Mouse (Mus musculus) liver, adult 2 months (tissue): ENCODE measurements around the gene Creb3. TPM values are rescaled to one million over a fixed set of nuclear protein-coding genes. Genes with fewer than 3 reads are reported as not detected.

ENCODE experiments used
- DNase-seq: peaks from one replicate; pipeline ENCODE4 v3.0.0-alpha.2; 2011; ENCODE audit warnings: low read depth, low spot score; ENCODE audit errors: extremely low read depth
- H3K27ac ChIP-seq: fragments of 200-500 bp; replicated peaks from 2 replicates; pipeline ENCODE4 v1.5.1; 2012; ENCODE audit warnings: low read depth, mild to moderate bottlenecking, control low read depth, inconsistent platforms, low read length; ENCODE audit not compliant: insufficient read depth
- H3K27me3 ChIP-seq: fragments of 200-500 bp; 2 replicates; pipeline ENCODE4 v1.6.1; 2012; ENCODE audit warnings: mild to moderate bottlenecking, moderate library complexity, low read length, inconsistent platforms; ENCODE audit not compliant: control insufficient read depth, insufficient read depth
- H3K36me3 ChIP-seq: fragments of 200-500 bp; 2 replicates; pipeline ENCODE4 v1.6.1; 2012; ENCODE audit warnings: low read length, inconsistent platforms; ENCODE audit not compliant: control insufficient read depth, insufficient read depth
- H3K4me1 ChIP-seq: fragments of 200-500 bp; 2 replicates; pipeline ENCODE4 v1.6.1; 2011; ENCODE audit warnings: low read length; ENCODE audit not compliant: control insufficient read depth, insufficient read depth
- H3K4me3 ChIP-seq: fragments of 200-500 bp; 2 replicates; pipeline ENCODE4 v1.5.1; 2011; ENCODE audit warnings: low read depth, mild to moderate bottlenecking, control low read depth, low read length, moderate library complexity; ENCODE audit not compliant: insufficient read depth
- H3K79me2 ChIP-seq: fragments of 200-500 bp; 2 replicates; pipeline ENCODE4 v1.6.1; 2012; ENCODE audit warnings: inconsistent platforms, mild to moderate bottlenecking, low read length, moderate library complexity; ENCODE audit not compliant: control insufficient read depth, insufficient read depth
- H3K9ac ChIP-seq: fragments of 200-500 bp; 2 replicates; pipeline ENCODE4 v1.6.1; 2012; ENCODE audit warnings: low read depth, mild to moderate bottlenecking, control low read depth, inconsistent platforms, low read length
- CTCF ChIP-seq: fragments of 200-500 bp; IDR thresholded peaks from 2 replicates; pipeline ENCODE4 v1.5.1; 2011; ENCODE audit warnings: low read depth, low read length, control low read depth
- POLR2A ChIP-seq: fragments of 200-500 bp; IDR thresholded peaks from 2 replicates; pipeline ENCODE4 v1.6.1; 2011; ENCODE audit warnings: low read length, control low read depth; ENCODE audit not compliant: insufficient read depth; ENCODE audit errors: extremely low read depth
- WGBS: fragments of 180-500 bp; shearing (Covaris S2); methylation state at CpG from one replicate; pipeline ENCODE4 v1.1.7; 2018; 5-methylcytosine and 5-hydroxymethylcytosine counted together
- polyA plus RNA-seq: library from polyadenylated mRNA; depleted of rRNA; stranded (reverse); fragments of >200 nt; gene quantifications from 2 replicates; pipeline ENCODE4 v1.2.3, GENCODE M21; 2012; rRNA removed
- total RNA-seq: library from RNA; depleted of rRNA; stranded (reverse); fragments of >200 nt; gene quantifications from 2 replicates; pipeline ENCODE4 v1.2.3, GENCODE M21; 2014; rRNA removed

Gene Creb3
- total and polyA plus RNA-seq, 2 experiments, result 41.1 to 62.0 TPM

DNA sequence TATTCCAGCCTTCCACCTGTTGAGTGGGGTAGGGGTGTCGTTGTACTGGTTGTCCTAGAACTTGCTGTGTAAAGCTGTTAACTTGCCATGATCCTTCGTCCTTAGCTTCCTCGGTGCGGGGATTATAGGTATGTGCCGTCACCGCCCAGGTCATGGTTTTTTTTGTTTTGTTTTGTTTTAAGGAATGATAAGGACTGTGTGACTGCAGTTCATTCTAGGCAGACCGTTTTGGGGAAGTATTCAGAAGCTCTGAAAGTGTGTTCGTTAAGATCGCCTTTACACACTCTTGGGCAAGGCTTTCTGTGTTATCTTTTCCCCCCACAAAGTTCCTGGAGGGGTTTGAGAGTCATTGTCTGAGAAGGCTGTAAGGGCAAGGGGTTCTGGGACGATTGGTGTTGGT is 50.4 kb downstream of the Creb3 start:
- Histone ChIP-seq H3K27ac (no peak overlapping the region), H3K9ac (no peak overlapping the region), H3K27me3 (no peaks in the 10 kb centered on the region), H3K4me1 (no peaks in the 10 kb centered on the region), H3K79me2 (no peaks in the 10 kb centered on the region), H3K36me3 (no peaks in the 10 kb centered on the region), H3K4me3 (no peak overlapping the region)
- TF ChIP-seq CTCF (no peak), POLR2A (no peak)
- WGBS, result 64% methylated on average over 10 of the region's 10 CpGs
- no peak for DNase-seq

DNA sequence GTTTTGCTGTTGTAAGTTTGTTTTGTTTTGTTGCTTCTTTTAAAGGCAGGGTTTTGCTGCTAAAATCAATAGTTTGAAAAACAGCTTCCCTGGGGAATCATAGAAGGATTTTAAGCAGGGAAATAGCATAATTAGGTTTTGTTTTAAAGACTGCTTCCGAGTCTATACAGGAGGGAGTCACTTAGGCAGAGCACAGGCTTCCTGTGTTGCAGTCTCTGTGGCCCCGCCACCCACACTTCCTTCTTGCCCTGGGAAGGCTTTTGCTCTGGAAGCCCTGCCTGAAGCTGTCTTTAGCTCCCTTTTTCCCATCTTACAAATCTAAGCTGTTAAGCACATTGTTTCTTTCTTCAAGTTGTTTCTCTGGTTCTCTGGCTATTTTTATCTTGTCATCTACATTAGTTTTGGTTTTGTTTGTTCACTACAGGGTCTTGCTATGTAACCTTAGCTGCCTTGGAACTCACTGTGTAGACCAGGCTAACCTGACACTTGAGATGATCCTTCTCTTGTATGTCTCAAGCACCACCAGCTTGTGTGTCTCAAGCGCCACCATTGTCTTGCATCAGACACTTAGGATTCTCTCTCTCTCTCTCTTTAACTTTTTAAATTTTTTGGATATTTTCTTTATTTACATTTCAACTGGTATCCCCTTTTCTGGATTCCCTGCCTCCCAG is 51.1 kb downstream of the Creb3 start:
- Histone ChIP-seq H3K4me3 (no peak overlapping the region), H3K9ac (no peak overlapping the region), H3K27ac (no peak overlapping the region), H3K27me3 (no peaks in the 10 kb centered on the region), H3K36me3 (no peaks in the 10 kb centered on the region), H3K4me1 (no peaks in the 10 kb centered on the region), H3K79me2 (no peaks in the 10 kb centered on the region)
- TF ChIP-seq CTCF, result no peak
- no peak for TF ChIP-seq POLR2A
- 63% methylated on average over 3 of the region's 3 CpGs for WGBS
- no peak for DNase-seq

Other genes with a start within 250 kb of the Creb3 start
- gene Rusc2, start 180.4 kb upstream of the Creb3 start, total RNA-seq, result 14.2 and 15.9 TPM in 2 replicates
- 17.2 and 17.5 TPM in 2 replicates for gene Rusc2, start 180.4 kb upstream of the Creb3 start, polyA plus RNA-seq
- not detected in 2 replicates for gene Fam166b, start 133.2 kb upstream of the Creb3 start, total RNA-seq
- not detected in 2 replicates for gene Fam166b, start 133.2 kb upstream of the Creb3 start, polyA plus RNA-seq
- 3.0 and 3.2 TPM in 2 replicates for gene Tesk1, start 120.4 kb upstream of the Creb3 start, total RNA-seq
- gene Tesk1, start 120.4 kb upstream of the Creb3 start, polyA plus RNA-seq, result 25.0 and 28.3 TPM in 2 replicates
- 2.8 and 3.6 TPM in 2 replicates for gene Cd72, start 107.7 kb upstream of the Creb3 start, total RNA-seq
- 1.3 and 4.9 TPM in 2 replicates for gene Cd72, start 107.7 kb upstream of the Creb3 start, polyA plus RNA-seq
- gene Sit1, start 78.6 kb upstream of the Creb3 start, total RNA-seq, result not detected in 2 replicates
- gene Sit1, start 78.6 kb upstream of the Creb3 start, polyA plus RNA-seq, result 0.13 and 0.51 TPM in 2 replicates
- gene Ccdc107, start 69.4 kb upstream of the Creb3 start, total RNA-seq, result 190 and 221 TPM in 2 replicates
- gene Ccdc107, start 69.4 kb upstream of the Creb3 start, polyA plus RNA-seq, result 260 and 344 TPM in 2 replicates
- 0.74 and 0.94 TPM in 2 replicates for gene Arhgef39, start 62.6 kb upstream of the Creb3 start, total RNA-seq
- gene Arhgef39, start 62.6 kb upstream of the Creb3 start, polyA plus RNA-seq, result 0.81 and 1.4 TPM in 2 replicates
- gene Car9, start 55.4 kb upstream of the Creb3 start, total RNA-seq, result 0.20 and 0.28 TPM in 2 replicates
- gene Car9, start 55.4 kb upstream of the Creb3 start, polyA plus RNA-seq, result 0.14 and 0.20 TPM in 2 replicates
- 1.8 and 8.4 TPM in 2 replicates for gene Tpm2, start 38.6 kb upstream of the Creb3 start, total RNA-seq
- gene Tpm2, start 38.6 kb upstream of the Creb3 start, polyA plus RNA-seq, result 3.8 TPM in 2 replicates
- 39.9 and 42.8 TPM in 2 replicates for gene Tln1, start 359 bp downstream of the Creb3 start, total RNA-seq
- 29.9 and 38.6 TPM in 2 replicates for gene Tln1, start 359 bp downstream of the Creb3 start, polyA plus RNA-seq
- gene Rgp1, start 16.4 kb downstream of the Creb3 start, total RNA-seq, result 15.9 and 18.7 TPM in 2 replicates
- gene Rgp1, start 16.4 kb downstream of the Creb3 start, polyA plus RNA-seq, result 33.2 and 44.5 TPM in 2 replicates
- 5.1 and 5.3 TPM in 2 replicates for gene Gba2, start 16.5 kb downstream of the Creb3 start, total RNA-seq
- 8.9 and 10.9 TPM in 2 replicates for gene Gba2, start 16.5 kb downstream of the Creb3 start, polyA plus RNA-seq
- not detected in 2 replicates for gene Msmp, start 22.2 kb downstream of the Creb3 start, total RNA-seq
- not detected in 2 replicates for gene Msmp, start 22.2 kb downstream of the Creb3 start, polyA plus RNA-seq
- gene Npr2, start 69.6 kb downstream of the Creb3 start, total RNA-seq, result 22.9 and 29.2 TPM in 2 replicates
- gene Npr2, start 69.6 kb downstream of the Creb3 start, polyA plus RNA-seq, result 24.1 and 39.1 TPM in 2 replicates
- 0.47 and 0.55 TPM in 2 replicates for gene Spag8, start 91.3 kb downstream of the Creb3 start, total RNA-seq
- 0.83 and 1.1 TPM in 2 replicates for gene Spag8, start 91.3 kb downstream of the Creb3 start, polyA plus RNA-seq
- gene Hint2, start 94.1 kb downstream of the Creb3 start, total RNA-seq, result 202 and 236 TPM in 2 replicates
- gene Hint2, start 94.1 kb downstream of the Creb3 start, polyA plus RNA-seq, result 215 and 231 TPM in 2 replicates
- gene Tmem8b, start 106.6 kb downstream of the Creb3 start, total RNA-seq, result 0.46 and 0.81 TPM in 2 replicates
- gene Tmem8b, start 106.6 kb downstream of the Creb3 start, polyA plus RNA-seq, result 1.8 and 1.9 TPM in 2 replicates
- gene Fam221b, start 106.8 kb downstream of the Creb3 start, total RNA-seq, result not detected in 2 replicates
- gene Fam221b, start 106.8 kb downstream of the Creb3 start, polyA plus RNA-seq, result 0.02 TPM in 1 of 2 replicates, not detected in the other
- gene Olfr70, start 138.5 kb downstream of the Creb3 start, total RNA-seq, result not detected in 2 replicates
- not detected in 2 replicates for gene Olfr70, start 138.5 kb downstream of the Creb3 start, polyA plus RNA-seq
- gene Olfr71, start 147.9 kb downstream of the Creb3 start, total RNA-seq, result not detected in 2 replicates
- gene Olfr71, start 147.9 kb downstream of the Creb3 start, polyA plus RNA-seq, result not detected in 2 replicates
- gene Hrct1, start 164.9 kb downstream of the Creb3 start, total RNA-seq, result 0.09 and 0.13 TPM in 2 replicates
- 0.07 and 0.21 TPM in 2 replicates for gene Hrct1, start 164.9 kb downstream of the Creb3 start, polyA plus RNA-seq
- gene Spaar, start 167.7 kb downstream of the Creb3 start, total RNA-seq, result 0.07 and 0.18 TPM in 2 replicates
- 0.07 and 0.12 TPM in 2 replicates for gene Spaar, start 167.7 kb downstream of the Creb3 start, polyA plus RNA-seq
- gene Olfr159, start 208.7 kb downstream of the Creb3 start, total RNA-seq, result not detected in 2 replicates
- not detected in 2 replicates for gene Olfr159, start 208.7 kb downstream of the Creb3 start, polyA plus RNA-seq